Mouse (Mus musculus) bone marrow macrophage, adult 2 months (primary cell): ENCODE measurements around the gene Olfr1275.

Experiments
- CTCF ChIP-seq: IDR thresholded peaks from 2 replicates; pipeline ENCODE4 v1.5.1; 2012; ENCODE audit warnings: low read depth, mild to moderate bottlenecking, low read length, moderate library complexity
- POLR2A ChIP-seq: IDR thresholded peaks from 2 replicates; pipeline ENCODE4 v1.6.1; 2012; ENCODE audit warnings: mild to moderate bottlenecking, low read depth, low read length, borderline replicate concordance

- TF ChIP-seq POLR2A (no peak), CTCF (no peak)
Measured at GRCm38 (mm10) chr2:111254216-111254615, 19.1 kb upstream of the Olfr1275 start, which contains the start of gene Olfr1276.
